Mouse (Mus musculus) embryo, embryonic 10 days (tissue): ENCODE data around the gene Bcam.

ENCODE experiments used
- DNase-seq: peaks from one replicate; pipeline ENCODE4 v3.0.0-alpha.2; 2015; ENCODE audit warnings: low spot score

Bcam gene

GRCm38 (mm10) chr7:19785874-19786458 is 15.2 kb upstream of the Bcam start:
- no peak for DNase-seq

GRCm38 (mm10) chr7:19784764-19785535 is 14.1 kb upstream of the Bcam start:
- DNase-seq, result peak; percentile 38

DNA sequence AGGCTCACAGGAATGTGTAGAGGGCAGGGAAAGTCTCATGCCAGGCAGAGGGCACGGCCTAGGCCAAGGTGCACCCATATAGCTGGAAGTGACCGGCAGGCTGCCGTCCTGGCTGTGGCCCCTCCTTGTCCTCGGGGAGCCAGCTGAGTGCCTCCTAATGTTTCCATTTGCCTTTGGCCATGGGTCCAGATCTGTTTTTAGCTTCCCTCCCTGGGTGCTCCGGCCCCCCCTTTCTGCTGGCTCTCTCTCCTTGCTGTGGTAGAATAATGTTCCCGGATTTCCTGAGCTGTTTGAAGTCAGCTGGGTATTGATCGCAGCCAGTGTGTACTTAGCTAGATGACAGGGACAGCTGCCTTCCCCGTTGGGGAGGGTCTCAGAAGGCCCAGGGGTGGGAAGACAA is 12.8 kb upstream of the Bcam start:
- DNase-seq, result no peak

DNA sequence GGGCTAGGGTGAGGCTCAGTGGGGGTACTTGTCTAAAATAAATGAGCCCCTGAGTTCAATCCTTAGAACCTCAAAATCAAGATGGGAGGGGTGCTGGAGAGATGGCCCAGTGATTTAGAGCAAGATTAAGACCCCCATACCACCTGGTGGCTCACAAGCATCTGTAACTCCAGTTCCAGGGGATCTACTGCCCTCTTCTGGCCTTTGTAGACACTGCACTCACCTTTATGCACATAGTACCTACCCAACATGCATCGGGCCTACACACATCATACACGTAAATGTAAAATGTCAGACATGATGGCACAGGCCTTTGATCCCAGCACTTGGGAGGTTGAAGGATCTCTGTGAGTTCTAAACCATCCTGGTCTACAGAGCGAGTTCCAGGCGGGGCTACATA is 11.8 kb upstream of the Bcam start:
- DNase-seq, result peak; percentile 45

DNA sequence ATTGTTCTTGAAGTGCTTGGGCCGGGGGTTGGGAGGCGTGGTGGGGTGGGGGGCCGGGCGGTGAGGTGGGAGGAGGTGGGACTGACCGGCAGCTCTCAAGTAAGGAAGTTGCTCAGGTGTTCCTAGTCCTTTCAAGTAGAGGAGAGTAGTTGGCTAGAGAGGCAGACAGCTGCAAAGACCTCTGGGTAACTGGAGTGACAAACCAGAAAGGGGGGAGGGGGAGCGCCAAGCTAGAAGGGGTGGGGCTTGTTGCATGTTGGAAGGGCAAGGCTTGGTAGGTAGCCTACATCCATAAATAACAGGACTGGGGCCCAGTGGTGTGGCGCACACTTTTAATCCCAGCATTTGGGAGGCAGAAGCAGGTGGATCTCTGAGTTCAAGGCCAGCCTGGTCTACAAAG is 10.9 kb upstream of the Bcam start:
- DNase-seq, result no peak

DNA sequence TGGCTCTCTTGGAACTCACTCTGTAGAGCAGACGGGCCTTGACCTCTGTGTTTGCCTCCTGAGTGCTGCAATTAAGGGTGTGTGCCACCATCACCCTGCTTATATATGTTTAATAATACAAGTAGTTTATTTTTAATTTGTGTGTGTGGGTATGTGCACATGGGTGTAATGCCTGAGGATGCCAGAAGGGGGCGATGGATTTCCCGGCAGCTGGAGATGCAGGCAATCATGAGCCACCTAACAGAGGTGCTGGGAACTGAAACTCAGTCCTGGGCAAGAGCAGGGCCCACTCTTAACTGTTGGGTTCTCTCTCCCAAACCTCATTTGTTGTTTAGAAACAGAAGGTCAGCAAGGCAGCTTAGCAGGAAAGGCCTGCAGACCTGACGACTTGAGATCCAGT is 9.1 kb upstream of the Bcam start:
- no peak for DNase-seq

DNA sequence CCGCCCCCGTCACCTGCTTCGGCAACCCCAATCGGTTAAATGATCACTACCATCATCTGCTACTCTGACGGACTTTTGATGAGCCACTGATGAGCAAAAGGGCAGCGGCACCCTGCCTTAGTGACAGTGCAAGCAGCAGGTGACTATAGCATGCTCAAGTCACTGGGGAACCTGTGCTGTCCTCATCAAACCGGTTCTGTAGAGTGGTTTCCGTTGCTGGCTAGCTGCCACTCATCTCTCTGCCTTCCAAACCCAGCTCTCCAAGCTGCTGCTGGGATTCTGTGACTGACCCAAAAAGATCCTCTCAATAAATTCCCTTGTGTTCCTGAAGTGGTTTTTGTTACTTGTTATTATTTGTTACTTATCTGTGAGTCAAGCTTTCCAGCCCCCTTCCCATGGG is 7.8 kb upstream of the Bcam start:
- DNase-seq, result no peak

- no peak for DNase-seq
These were observed 6.4 kb upstream of the Bcam start for GRCm38 (mm10) chr7:19777049-19777723.

DNA sequence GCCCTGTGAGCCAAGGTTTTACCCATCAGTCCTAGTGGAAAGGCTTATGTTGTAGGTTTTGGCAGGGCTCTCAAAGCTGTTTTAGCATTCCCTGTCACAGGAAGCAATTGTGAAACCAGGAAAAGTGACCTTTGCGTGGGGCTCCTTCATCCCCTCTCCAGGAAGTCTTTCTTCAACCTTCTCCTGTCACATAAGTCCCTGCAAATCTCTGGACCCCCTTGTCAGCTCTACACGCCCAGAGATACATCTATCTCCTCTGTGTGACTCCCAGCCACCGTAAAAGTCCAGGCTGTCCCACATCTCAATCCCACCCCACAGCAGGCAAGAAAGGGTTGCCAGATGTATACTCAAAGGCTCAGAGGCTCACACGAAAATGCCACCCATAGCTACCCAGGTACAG is 866 bp upstream of the Bcam start:
- no peak for DNase-seq

GRCm38 (mm10) chr7:19770375-19770754 is 451 bp downstream of the Bcam start:
- DNase-seq, result peak; percentile 86

DNA sequence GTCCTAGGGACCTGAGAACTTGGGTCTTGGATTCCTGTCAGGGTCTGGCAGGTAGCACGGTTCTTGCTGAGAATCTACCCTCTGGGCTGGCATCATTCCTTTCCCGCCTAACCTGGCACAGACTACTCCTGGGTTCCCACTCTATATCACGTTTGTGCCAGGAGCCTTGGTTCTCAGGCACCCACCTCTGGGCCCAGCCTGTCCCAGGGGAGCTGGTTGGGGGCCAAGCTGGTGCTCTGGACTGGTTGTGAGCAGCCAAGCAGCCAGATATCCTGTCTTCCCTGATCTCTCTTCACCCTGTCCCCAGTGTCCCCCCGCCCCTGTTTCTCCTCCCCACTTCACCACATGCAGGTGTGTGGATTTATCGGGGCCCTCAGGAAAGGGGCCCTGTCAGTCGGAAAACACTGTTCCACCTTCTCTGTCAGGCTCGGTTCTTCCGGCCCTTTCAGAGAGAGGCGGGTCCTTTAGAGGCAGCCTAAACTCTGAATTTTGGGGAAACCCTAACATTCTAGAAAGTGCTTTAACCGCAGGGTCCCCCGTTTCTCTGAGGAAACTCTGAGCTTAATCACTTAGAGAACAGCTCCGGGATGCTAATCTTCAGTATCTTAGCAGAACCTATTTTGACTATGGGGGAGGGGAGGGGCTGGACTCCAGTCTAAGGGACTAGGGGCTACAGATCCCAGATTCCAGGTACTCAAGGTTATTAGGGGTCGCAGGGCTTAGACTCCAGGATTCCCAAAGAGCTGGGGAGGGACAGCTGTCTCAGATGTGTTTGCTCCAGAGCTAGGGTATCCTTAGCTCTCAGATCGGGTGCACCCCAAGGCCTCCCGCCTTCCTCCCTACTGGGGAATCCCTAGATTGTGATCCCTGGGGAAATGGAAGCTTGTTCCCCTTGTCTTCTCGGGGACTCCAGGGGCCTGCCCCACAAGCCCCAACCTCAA is 1.1 kb downstream of the Bcam start:
- no peak for DNase-seq

- DNase-seq, result no peak
These were observed 1.8 kb downstream of the Bcam start for GRCm38 (mm10) chr7:19769001-19769400.

GRCm38 (mm10) chr7:19768251-19768650 is 2.6 kb downstream of the Bcam start:
- DNase-seq, result no peak

GRCm38 (mm10) chr7:19764581-19764980 is 6.2 kb downstream of the Bcam start:
- DNase-seq, result no peak

- DNase-seq, result no peak
These were observed 6.9 kb downstream of the Bcam start for GRCm38 (mm10) chr7:19763829-19764477.

GRCm38 (mm10) chr7:19762283-19762682 is 8.5 kb downstream of the Bcam start:
- DNase-seq, result no peak

GRCm38 (mm10) chr7:19760021-19760420 is 10.8 kb downstream of the Bcam start:
- no peak for DNase-seq

- DNase-seq, result no peak
These were observed 12.2 kb downstream of the Bcam start for GRCm38 (mm10) chr7:19758623-19759022.

DNA sequence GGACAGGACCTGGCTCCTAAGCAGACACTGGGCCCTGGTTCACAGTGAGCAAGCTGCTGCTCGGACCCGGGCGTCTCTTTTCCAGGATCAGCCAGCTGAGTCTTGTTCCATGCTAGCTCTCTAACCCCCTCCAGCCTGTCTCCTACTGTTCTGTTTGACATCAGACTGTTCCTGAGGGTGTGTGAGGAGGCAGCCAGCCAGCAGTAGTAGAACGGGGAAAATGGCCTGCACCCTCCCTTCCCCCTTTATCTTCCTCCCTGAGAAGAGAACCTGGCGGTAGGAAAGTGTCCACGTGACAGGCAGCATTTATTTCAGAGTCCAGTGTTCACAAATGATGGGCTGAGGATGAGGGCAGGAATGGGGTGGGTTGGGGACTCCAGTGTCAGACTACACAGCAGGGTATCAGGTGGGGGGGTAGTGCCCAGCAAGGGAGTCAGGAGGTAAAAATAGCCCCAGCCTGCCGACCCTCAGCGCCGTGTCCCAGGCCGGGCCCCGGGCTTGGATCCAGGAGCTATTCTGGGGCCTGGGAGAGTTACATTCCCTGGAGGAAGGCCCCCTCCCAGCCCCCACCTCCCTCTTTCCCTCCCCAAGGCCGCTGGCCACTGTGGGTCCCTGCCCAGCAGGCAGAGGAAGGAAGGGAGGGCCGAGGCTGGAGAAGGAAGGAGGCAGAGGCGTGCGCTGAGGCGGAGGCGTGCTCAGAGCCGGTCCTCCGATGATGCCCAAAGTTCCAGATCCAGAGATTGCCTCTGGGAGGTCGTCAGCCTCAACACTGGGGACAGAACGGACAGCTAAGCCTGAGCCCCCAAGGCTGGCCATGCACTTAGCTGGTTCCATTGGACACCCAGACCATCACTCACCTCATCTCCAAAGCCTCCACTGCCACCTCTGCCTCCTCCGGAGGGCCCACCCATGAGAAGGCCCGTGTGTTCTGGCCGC is 14.7 kb downstream of the Bcam start:
- no peak for DNase-seq

DNA sequence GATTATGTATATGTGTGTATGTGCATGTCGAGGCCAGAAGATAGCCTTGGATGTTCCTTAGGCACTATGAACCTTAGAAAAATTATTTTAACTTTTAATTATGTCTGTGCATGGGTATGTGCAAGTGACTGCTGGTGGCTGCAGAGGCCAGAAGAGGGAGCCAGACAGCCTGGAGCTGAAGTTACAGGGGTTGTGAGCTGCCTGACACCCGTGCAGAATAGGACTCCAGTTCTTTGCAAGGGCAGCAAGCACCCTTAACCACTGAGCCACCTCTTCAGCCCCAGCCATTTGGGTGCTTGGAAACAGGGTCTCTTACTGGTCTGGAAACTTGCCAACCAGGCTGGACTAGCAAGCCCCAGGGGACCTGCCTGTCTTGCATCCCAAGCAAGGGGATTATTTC is 15.8 kb downstream of the Bcam start:
- DNase-seq, result no peak

DNA sequence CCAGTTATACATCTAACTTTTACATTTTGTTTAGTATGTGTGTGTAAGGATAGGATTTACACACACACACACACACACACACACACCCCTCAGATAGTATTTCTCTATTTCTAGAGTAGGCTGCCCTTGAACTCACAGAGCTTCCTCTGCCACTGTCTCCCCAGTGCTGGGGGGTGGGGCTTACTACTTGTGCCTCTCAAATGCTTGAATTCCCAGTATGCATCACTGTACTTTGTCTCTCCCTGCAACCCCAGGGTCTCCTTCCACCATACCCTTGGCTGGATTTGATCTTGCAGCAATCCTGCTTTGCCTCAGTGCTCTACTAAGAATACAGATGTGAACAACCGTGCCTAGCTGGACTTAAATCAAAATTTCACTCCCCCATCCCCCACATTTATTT is 16.8 kb downstream of the Bcam start:
- no peak for DNase-seq
